Mouse (Mus musculus) hindbrain, postnatal 0 days (tissue): ENCODE results near the gene Psmb8. TPM values are rescaled to one million over a fixed set of nuclear protein-coding genes. Genes with fewer than 3 reads are reported as not detected.

Experiments
- ATAC-seq: fragments of 200-750 bp; cut with Nextera tagmentation; 2 replicates; pipeline ENCODE4 v1.8.0; 2017; ENCODE audit warnings: mild to moderate bottlenecking, moderate TSS enrichment, moderate library complexity
- DNase-seq: peaks from one replicate; pipeline ENCODE4 v3.0.0-alpha.2; 2015; ENCODE audit warnings: low spot score
- H3K27ac ChIP-seq: fragments of 300-500 bp; sonication (generic); 2 replicates; pipeline ENCODE4 v1.5.1; 2014; ENCODE audit warnings: mild to moderate bottlenecking
- H3K27me3 ChIP-seq: fragments of 300-500 bp; sonication (generic); 2 replicates; pipeline ENCODE4 v1.6.1; 2014; ENCODE audit warnings: low read length, mixed read lengths; ENCODE audit not compliant: insufficient read depth
- H3K36me3 ChIP-seq: fragments of 300-500 bp; sonication (generic); 2 replicates; pipeline ENCODE4 v1.6.1; 2014; ENCODE audit warnings: low read length, mixed read lengths; ENCODE audit not compliant: insufficient read depth
- H3K4me1 ChIP-seq: fragments of 300-500 bp; sonication (generic); 2 replicates; pipeline ENCODE4 v1.6.1; 2014; ENCODE audit warnings: antibody characterized with exemption, low read length, mixed read lengths; ENCODE audit not compliant: insufficient read depth
- H3K4me2 ChIP-seq: fragments of 300-500 bp; sonication (generic); 2 replicates; pipeline ENCODE4 v1.6.1; 2014; ENCODE audit warnings: low read depth, mild to moderate bottlenecking, low read length, moderate library complexity, mixed read lengths
- H3K4me3 ChIP-seq: fragments of 300-500 bp; sonication (generic); 2 replicates; pipeline ENCODE4 v1.5.1; 2014; ENCODE audit warnings: low read length
- H3K9ac ChIP-seq: fragments of 300-500 bp; sonication (generic); replicated peaks from 2 replicates; pipeline ENCODE4 v1.6.1; 2014; ENCODE audit warnings: mild to moderate bottlenecking, low read length, moderate library complexity, mixed read lengths
- H3K9me3 ChIP-seq: fragments of 300-500 bp; sonication (generic); 2 replicates; pipeline ENCODE4 v1.6.1; 2016; ENCODE audit warnings: low read length, mixed read lengths
- CTCF ChIP-seq: IDR thresholded peaks from 2 replicates; pipeline ENCODE4 v1.5.1; 2016; ENCODE audit warnings: antibody characterized with exemption, control low read depth, low read depth
- WGBS: fragments of 180-500 bp; shearing (Covaris S2); extraction: QIAGEN DNeasy Blood & Tissue Kit; methylation state at CpG from one replicate; pipeline ENCODE4 v1.1.7; 2014; 5-methylcytosine and 5-hydroxymethylcytosine counted together
- polyA plus RNA-seq: library from polyadenylated mRNA; unstranded; fragments of >200 nt; fragmentation: Nextera tagmentation; extraction: Ambion mirVana; gene quantifications from 2 replicates; pipeline ENCODE4 v1.2.1, GENCODE M21; 2015
- total RNA-seq: library from RNA; depleted of rRNA; stranded (reverse); fragments of >200 nt; gene quantifications from 2 replicates; pipeline ENCODE4 v1.2.3, GENCODE M21; 2014

Gene Psmb8
- total and polyA plus RNA-seq, 2 experiments from 2014 or later, result 2.8 to 6.9 TPM

DNA sequence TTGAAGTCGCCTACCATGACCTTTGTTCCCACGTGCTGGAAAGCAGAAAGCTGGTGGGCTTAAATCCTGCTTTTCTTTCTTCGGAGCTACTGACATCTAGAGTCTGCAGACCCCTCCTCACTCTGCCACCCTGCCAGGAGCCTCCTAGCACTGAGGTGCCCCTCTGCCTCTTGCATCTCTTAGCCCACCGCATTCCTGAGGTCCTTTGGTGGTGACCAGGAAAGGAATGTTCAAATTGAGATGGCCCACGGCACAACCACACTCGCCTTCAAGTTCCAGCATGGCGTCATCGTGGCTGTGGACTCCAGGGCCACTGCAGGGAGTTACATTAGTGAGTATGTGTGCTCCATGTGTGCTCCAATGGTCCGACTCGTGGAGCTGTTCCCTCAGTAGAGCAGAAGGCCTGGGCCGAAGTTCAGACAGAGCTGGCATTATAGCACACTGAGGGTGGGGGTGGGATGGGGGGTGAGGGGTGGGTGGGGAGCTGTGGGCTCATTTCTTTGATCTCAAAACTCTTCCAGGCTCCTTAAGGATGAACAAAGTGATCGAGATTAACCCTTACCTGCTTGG, 1.6 kb downstream of the Psmb8 start:
- peaks cover 22% of the 10 kb centered on the region for H3K27me3 ChIP-seq
- WGBS, result 71% methylated on average over 12 of the region's 12 CpGs
- ATAC-seq, result no peak

DNA sequence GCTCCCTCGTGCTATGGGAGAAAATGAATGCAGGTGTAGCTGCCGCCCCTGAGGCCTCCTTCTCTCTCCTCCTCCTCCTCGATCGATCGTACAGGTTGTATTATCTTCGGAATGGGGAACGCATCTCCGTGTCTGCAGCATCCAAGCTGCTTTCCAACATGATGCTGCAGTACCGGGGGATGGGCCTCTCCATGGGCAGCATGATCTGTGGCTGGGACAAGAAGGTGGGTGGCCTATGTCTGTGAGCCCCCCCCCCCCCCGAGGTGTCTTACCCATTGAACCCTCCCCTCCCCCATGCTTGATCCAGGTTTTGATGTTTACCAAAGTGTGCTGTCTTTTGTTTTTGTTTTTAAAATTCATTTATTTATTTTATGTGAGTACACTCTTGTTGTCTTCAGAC, 2.5 kb downstream of the Psmb8 start:
- Histone ChIP-seq H3K27ac (no peak overlapping the region), H3K4me1 (peaks cover 5% of the 10 kb centered on the region; the same call in 1 of the 2 replicates), H3K9ac (no peak overlapping the region), H3K9me3 (no peaks in the 10 kb centered on the region), H3K4me3 (no peak overlapping the region), H3K36me3 (no peaks in the 10 kb centered on the region), H3K4me2 (no peak overlapping the region), H3K27me3 (peaks cover 19% of the 10 kb centered on the region)
- DNase-seq, result no peak
- WGBS, result 88% methylated on average over 10 of the region's 10 CpGs
- TF ChIP-seq CTCF, result no peak
- no peak for ATAC-seq

More for the DNA sequence above, 1.6 kb downstream of the Psmb8 start:
- DNase-seq, result no peak
- Histone ChIP-seq H3K4me1 (peaks cover 5% of the 10 kb centered on the region; the same call in 1 of the 2 replicates), H3K9me3 (no peaks in the 10 kb centered on the region), H3K9ac (no peak overlapping the region), H3K36me3 (no peaks in the 10 kb centered on the region), H3K27ac (no peak overlapping the region), H3K4me3 (no peak overlapping the region), H3K4me2 (no peak overlapping the region)
- no peak for TF ChIP-seq CTCF

- H3K4me3 ChIP-seq, result no peak overlapping the region
- H3K4me2 ChIP-seq, result no peak overlapping the region
- no peak for TF ChIP-seq CTCF
- 87% methylated on average over 16 of the region's 16 CpGs for WGBS
- DNase-seq (no peak), ATAC-seq (no peak)
- no peaks in the 10 kb centered on the region for H3K36me3 ChIP-seq
- no peak overlapping the region for H3K9ac ChIP-seq
- peaks cover 5% of the 10 kb centered on the region; the same call in 1 of the 2 replicates for H3K4me1 ChIP-seq
- no peaks in the 10 kb centered on the region for H3K9me3 ChIP-seq
- H3K27ac ChIP-seq, result no peak overlapping the region
- H3K27me3 ChIP-seq, result peaks cover 24% of the 10 kb centered on the region
Measured at GRCm38 (mm10) chr17:34200772-34201505, 3.4 kb downstream of the Psmb8 start.

DNA sequence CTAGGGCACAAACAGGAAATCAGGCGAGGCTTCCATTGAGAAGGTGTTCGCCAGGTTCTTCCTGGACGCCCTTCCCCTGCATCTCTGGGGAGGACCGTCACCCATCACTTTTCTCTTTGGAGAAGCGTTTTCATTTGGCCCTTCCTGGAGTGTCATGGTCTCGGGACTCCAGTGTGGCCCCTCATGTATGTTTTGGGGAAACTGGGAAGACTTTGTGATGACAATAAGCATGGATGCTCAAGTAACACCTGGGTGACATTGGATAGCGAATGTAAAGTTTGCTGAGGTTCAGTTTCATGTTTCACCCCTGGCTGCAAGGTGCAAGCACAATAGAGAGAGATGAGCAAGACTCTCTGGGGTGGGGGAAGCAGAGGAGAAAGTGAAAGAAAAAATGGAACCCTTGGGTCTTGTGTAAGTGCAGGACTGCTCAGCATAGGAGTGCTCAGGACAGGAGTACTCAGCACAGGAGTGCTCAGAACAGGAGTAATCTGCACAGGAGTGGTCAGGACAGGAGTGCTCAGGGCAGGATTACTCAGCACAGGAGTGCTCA, 4.1 kb downstream of the Psmb8 start:
- no peak for TF ChIP-seq CTCF
- ATAC-seq, result no peak
- H3K4me1 ChIP-seq, result peaks cover 5% of the 10 kb centered on the region; the same call in 1 of the 2 replicates
- no peak overlapping the region for H3K4me3 ChIP-seq
- no peaks in the 10 kb centered on the region for H3K9me3 ChIP-seq
- H3K27me3 ChIP-seq, result peaks cover 18% of the 10 kb centered on the region
- H3K4me2 ChIP-seq, result no peak overlapping the region
- H3K9ac ChIP-seq, result no peak overlapping the region
- no peaks in the 10 kb centered on the region for H3K36me3 ChIP-seq
- DNase-seq, result no peak
- no peak overlapping the region for H3K27ac ChIP-seq
- WGBS, result 78% methylated on average over 7 of the region's 7 CpGs

- ATAC-seq (peak; percentile 24; the same call in 1 of the 2 replicates), DNase-seq (no peak)
- Histone ChIP-seq H3K4me1 (peaks cover 5% of the 10 kb centered on the region; the same call in 1 of the 2 replicates), H3K4me2 (no peak overlapping the region), H3K36me3 (no peaks in the 10 kb centered on the region), H3K27me3 (peaks cover 16% of the 10 kb centered on the region; the same call in 1 of the 2 replicates), H3K9me3 (no peaks in the 10 kb centered on the region), H3K27ac (no peak overlapping the region), H3K9ac (no peak overlapping the region), H3K4me3 (no peak overlapping the region)
- WGBS, result 72% methylated on average over 4 of the region's 4 CpGs
- TF ChIP-seq CTCF, result no peak
Measured at GRCm38 (mm10) chr17:34202760-34203442, 5.4 kb downstream of the Psmb8 start.

GRCm38 (mm10) chr17:34203444-34203843, 5.9 kb downstream of the Psmb8 start, which contains the start of gene Tap2:
Gene Tap2, plus strand, starts transcription at chr17:34203527.
- peak within 1 kb of the TSS; percentile 44 for H3K9ac ChIP-seq
- H3K9me3 ChIP-seq, result no peaks in the 10 kb centered on the region
- DNase-seq, result no peak
- WGBS, result 56% methylated on average over 5 of the region's 5 CpGs
- peak within 1 kb of the TSS; percentile 59 for H3K4me3 ChIP-seq
- no peak within 1 kb of the TSS for H3K27ac ChIP-seq
- peaks cover 12% of the 10 kb centered on the region; the same call in 1 of the 2 replicates for H3K27me3 ChIP-seq
- H3K36me3 ChIP-seq, result no peaks in the 10 kb centered on the region
- TF ChIP-seq CTCF, result no peak
- H3K4me1 ChIP-seq, result peaks cover under 1% of the 10 kb centered on the region; the same call in 1 of the 2 replicates
- ATAC-seq, result no peak
- peak within 1 kb of the TSS; percentile 62 for H3K4me2 ChIP-seq
